ENCODE assay signal across 30 mouse cellular contexts in the genomic region with DNA sequence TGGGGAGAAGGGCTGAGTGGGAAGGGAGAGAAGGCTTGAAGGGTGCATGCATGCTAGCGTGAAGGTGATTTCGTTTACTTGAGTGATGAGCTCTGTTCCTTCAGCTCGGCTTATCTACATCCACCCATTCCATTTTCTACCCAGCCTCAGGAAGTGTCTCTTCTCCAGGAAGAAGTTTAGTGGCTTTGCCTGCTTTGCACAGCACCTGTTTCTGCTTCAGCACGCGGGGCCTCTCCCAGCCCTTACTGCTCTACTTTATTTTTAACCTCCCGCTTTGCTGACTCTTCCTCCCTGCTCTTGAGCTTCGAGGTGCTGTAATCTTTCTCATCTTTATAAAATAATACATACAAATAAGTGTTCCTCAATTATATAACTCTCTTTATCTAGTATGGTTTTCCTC.
DNase-seq lines count a peak whose midpoint lies in the region; ATAC-seq and TF ChIP-seq lines count a peak whose summit lies in the region.
"Had no signal": no experiment of that assay in that cellular context is flagged by ENCODE, and none has a peak within 500 bp of the region (broad histone marks: within the 10 kb centered on the region; RNA-seq: fewer than 3 reads in every experiment).

No protein-coding gene starts in this region.

- H3K4me2 ChIP-seq in forebrain, embryonic 13.5 days, result no peak overlapping the region
- H3K4me2 ChIP-seq in forebrain, embryonic 12.5 days, result no peak overlapping the region
- H3K4me2 ChIP-seq in neural tube, embryonic 13.5 days, result no peak overlapping the region
- H3K4me2 ChIP-seq in myocyte (ENCODE audit: low read depth), result peak overlapping the region; percentile 10
- H3K4me2 ChIP-seq: embryonic facial prominence, embryonic 15.5 days; heart, embryonic 11.5 days had no signal

- 89% methylated on average over 7 of the region's 7 CpGs for WGBS in forebrain, embryonic 13.5 days
- WGBS in forebrain, embryonic 12.5 days, result 90% methylated on average over 7 of the region's 7 CpGs
- 86% methylated on average over 7 of the region's 7 CpGs for WGBS in neural tube, embryonic 13.5 days

- H3K9ac ChIP-seq in forebrain, embryonic 13.5 days, result no peak overlapping the region
- no peak overlapping the region for H3K9ac ChIP-seq in forebrain, embryonic 12.5 days
- no peak overlapping the region for H3K9ac ChIP-seq in neural tube, embryonic 13.5 days
- H3K9ac ChIP-seq: embryonic facial prominence, embryonic 15.5 days; liver, embryonic 14.5 days had no signal

- H3K27ac ChIP-seq in forebrain, embryonic 13.5 days, result 0 out of 2 replicates have a peak overlapping the region, but pooled peaks have one; percentile 59
- no peak overlapping the region for H3K27ac ChIP-seq in forebrain, embryonic 12.5 days
- H3K27ac ChIP-seq in gastrocnemius, adult 2 months, result peak overlapping the region; percentile 52
- H3K27ac ChIP-seq in neural tube, embryonic 13.5 days (replicated peaks), result peak overlapping the region; percentile 49; the same call in 1 of the 2 replicates
- H3K27ac ChIP-seq: embryonic facial prominence, embryonic 15.5 days; liver, embryonic 14.5 days had no signal

- no peaks in the 10 kb centered on the region for H3K36me3 ChIP-seq in forebrain, embryonic 13.5 days (ENCODE audit: poor library complexity, severe bottlenecking)
- no peaks in the 10 kb centered on the region for H3K36me3 ChIP-seq in forebrain, embryonic 12.5 days (replicated peaks)
- H3K36me3 ChIP-seq in neural tube, embryonic 13.5 days, result no peaks in the 10 kb centered on the region
- H3K36me3 ChIP-seq in myocyte (ENCODE audit: control insufficient read depth, insufficient read depth), result no peaks in the 10 kb centered on the region
- H3K36me3 ChIP-seq: embryonic facial prominence, embryonic 15.5 days; G1E had no signal

- peaks cover 14% of the 10 kb centered on the region for H3K4me1 ChIP-seq in forebrain, embryonic 13.5 days
- 0 out of 2 replicates have a peak, but pooled peaks cover 2% of the 10 kb centered on the region for H3K4me1 ChIP-seq in forebrain, embryonic 12.5 days
- peaks cover 8% of the 10 kb centered on the region; the same call in 1 of the 2 replicates for H3K4me1 ChIP-seq in neural tube, embryonic 13.5 days (replicated peaks)
- H3K4me1 ChIP-seq: embryonic facial prominence, embryonic 15.5 days had no signal

- H3K4me3 ChIP-seq in forebrain, embryonic 13.5 days, result no peak overlapping the region
- H3K4me3 ChIP-seq in forebrain, embryonic 12.5 days (replicated peaks), result no peak overlapping the region
- peak overlapping the region; percentile 19; the same call in 1 of the 2 replicates for H3K4me3 ChIP-seq in gastrocnemius, adult 2 months
- no peak overlapping the region for H3K4me3 ChIP-seq in neural tube, embryonic 13.5 days
- H3K4me3 ChIP-seq in myocyte, result no peak overlapping the region
- H3K4me3 ChIP-seq: embryonic facial prominence, embryonic 15.5 days had no signal

- ATAC-seq in forebrain, embryonic 13.5 days, result no peak
- no peak for ATAC-seq in forebrain, embryonic 12.5 days (ENCODE audit: low FRiP score)
- ATAC-seq in neural tube, embryonic 13.5 days (ENCODE audit: low read depth), result no peak
- ATAC-seq: inflammation-experienced regulatory T-cells, adult 6 months; Patski had no signal

- TF ChIP-seq CTCF in gastrocnemius, adult 2 months (IDR thresholded peaks at IDR 0.05), result no peak

- intact Hi-C loops in gastrocnemius, adult 2 months (cut with DNase I), result no loop called here
- intact Hi-C loops in left cerebral cortex, postnatal 25 days (cut with DNase I), result no loop called here

- H3K9me3 ChIP-seq in forebrain, embryonic 13.5 days (replicated peaks), result no peaks in the 10 kb centered on the region
- no peaks in the 10 kb centered on the region for H3K9me3 ChIP-seq in forebrain, embryonic 12.5 days
- H3K9me3 ChIP-seq in neural tube, embryonic 13.5 days, result no peaks in the 10 kb centered on the region
- H3K9me3 ChIP-seq: embryonic facial prominence, embryonic 15.5 days; G1E had no signal

- no peaks in the 10 kb centered on the region for H3K27me3 ChIP-seq in forebrain, embryonic 13.5 days
- H3K27me3 ChIP-seq in forebrain, embryonic 12.5 days, result no peaks in the 10 kb centered on the region
- H3K27me3 ChIP-seq in neural tube, embryonic 13.5 days, result no peaks in the 10 kb centered on the region
- no peaks in the 10 kb centered on the region for H3K27me3 ChIP-seq in myocyte (ENCODE audit: control insufficient read depth, insufficient read depth, insufficient read length)
- H3K27me3 ChIP-seq: embryonic facial prominence, embryonic 15.5 days had no signal

- peaks cover 4% of the 10 kb centered on the region for H3K79me2 ChIP-seq in myocyte (ENCODE audit: control insufficient read depth, insufficient read depth)

- no peak overlapping the region for H3ac ChIP-seq in myocyte (ENCODE audit: control insufficient read depth, insufficient read length)

- TF ChIP-seq POLR2A in myocyte (IDR thresholded peaks at IDR 0.05; ENCODE audit: insufficient read length, low read depth), result no peak

- DNase-seq in gastrocnemius, adult 2 months, result peak; percentile 32
- DNase-seq in gastrocnemius, adult 8-10 months (ENCODE audit: low spot score in 2 of 2), result no peak
- DNase-seq in neural tube, embryonic 10.5 days (ENCODE audit: extremely low spot score, low spot score), result no peak
- no peak for DNase-seq in left cerebral cortex, postnatal 25 days (ENCODE audit: low spot score in 2 of 2)
- DNase-seq: adrenal gland, postnatal 10 days; cerebellum, adult 11 months; embryo, embryonic 11 days; gastrocnemius, postnatal 25 days; heart, adult 18-20 months; heart, postnatal 10 days; kidney, adult 11 months; kidney, postnatal 14 days; layer of hippocampus, adult 9-11 months; liver; lung, adult 2 months; lung, postnatal 10 days; midbrain, embryonic 14.5 days; right cerebral cortex, postnatal 14 days; spleen, adult 18-20 months; thymus, postnatal 14 days had no signal

TF ChIP-seq in myocyte, 11 proteins besides CTCF, POLR2A, EP300 and RAD21:
- TF ChIP-seq REST (IDR thresholded peaks at IDR 0.05; ENCODE audit: insufficient read depth, insufficient read length) (no peak), TCF3 (IDR thresholded peaks at IDR 0.05; ENCODE audit: insufficient read length, low read depth) (no peak), MYOD1 (IDR thresholded peaks at IDR 0.05; ENCODE audit: control insufficient read depth in 1 of 3, insufficient read length in 2 of 3, low read depth in 2 of 3) (peak in 1 of 3 experiments; percentile 64), TCF12 (IDR thresholded peaks at IDR 0.05; ENCODE audit: insufficient read depth, poor library complexity, severe bottlenecking) (no peak), MYOG (IDR thresholded peaks at IDR 0.05; ENCODE audit: control insufficient read depth in 1 of 3, insufficient read depth in 1 of 3, insufficient read length in 2 of 3, low read depth in 2 of 3) (peak in 1 of 3 experiments; percentile 35), POLR2AphosphoS2 (IDR thresholded peaks at IDR 0.05; ENCODE audit: insufficient read length, low read depth) (no peak)
